Mouse (Mus musculus) activated CD4-positive, CD25-positive, alpha-beta regulatory T cell, adult 9 weeks (primary cell): ENCODE results near the gene Ccdc82. TPM values are rescaled to one million over a fixed set of nuclear protein-coding genes. Genes with fewer than 3 reads are reported as not detected.

ENCODE experiments used
- polyA plus RNA-seq: library from polyadenylated mRNA; unstranded; fragments of 100-300 nt; shearing (Covaris generic); gene quantifications from one replicate; pipeline ENCODE4 v1.2.1, GENCODE M21; 2017

The Ccdc82 gene
- 43.1 TPM for polyA plus RNA-seq

DNA sequence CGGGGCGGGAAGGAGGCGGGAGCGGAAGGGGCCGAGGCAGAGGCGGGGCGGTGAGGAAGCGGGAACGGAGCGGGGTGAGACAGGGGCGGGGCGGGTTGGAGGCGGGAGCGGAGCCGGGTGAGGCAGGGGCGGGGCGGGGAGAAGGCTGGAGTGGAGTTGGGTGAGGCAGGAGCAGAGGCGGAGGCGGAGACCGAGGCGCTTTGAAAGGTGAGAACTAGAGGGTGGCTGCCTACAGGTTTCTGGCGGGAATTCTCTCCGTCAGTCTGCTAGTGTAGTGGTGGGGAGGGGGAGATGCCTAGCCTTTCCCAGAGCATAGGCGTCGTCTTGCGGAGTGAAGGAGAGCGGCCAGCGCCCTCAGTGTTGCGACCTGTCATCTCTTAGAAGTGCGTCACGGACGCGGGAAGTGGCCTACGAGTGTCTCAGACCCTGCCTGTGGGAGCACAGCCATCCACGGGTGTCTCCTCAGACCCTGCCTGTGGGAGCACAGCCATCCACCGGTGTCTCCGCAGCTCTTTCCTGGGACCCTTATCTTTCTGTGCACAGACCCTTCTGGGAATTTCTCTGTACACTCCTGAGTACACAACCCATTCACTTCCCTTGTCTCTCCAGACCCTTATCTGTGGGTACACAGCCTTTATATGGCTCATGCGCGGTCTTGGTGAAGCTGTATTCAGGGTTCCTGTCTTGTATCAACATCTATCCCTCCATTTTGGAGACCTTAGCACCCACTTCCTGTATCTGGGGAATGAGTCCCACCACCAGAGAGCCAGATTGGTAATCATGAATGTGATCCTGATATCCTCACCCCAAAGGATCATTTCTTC, at the start of gene Ccdc82:
Gene Ccdc82, plus strand, starts transcription at position 141 of the 824 bp plus-strand sequence.

GRCm38 (mm10) chr9:13245481-13245880, 1.3 kb upstream of the Ccdc82 start, which contains the start of gene Jrkl:
TSS of gene Jrkl (minus strand) at chr9:13245829.

DNA sequence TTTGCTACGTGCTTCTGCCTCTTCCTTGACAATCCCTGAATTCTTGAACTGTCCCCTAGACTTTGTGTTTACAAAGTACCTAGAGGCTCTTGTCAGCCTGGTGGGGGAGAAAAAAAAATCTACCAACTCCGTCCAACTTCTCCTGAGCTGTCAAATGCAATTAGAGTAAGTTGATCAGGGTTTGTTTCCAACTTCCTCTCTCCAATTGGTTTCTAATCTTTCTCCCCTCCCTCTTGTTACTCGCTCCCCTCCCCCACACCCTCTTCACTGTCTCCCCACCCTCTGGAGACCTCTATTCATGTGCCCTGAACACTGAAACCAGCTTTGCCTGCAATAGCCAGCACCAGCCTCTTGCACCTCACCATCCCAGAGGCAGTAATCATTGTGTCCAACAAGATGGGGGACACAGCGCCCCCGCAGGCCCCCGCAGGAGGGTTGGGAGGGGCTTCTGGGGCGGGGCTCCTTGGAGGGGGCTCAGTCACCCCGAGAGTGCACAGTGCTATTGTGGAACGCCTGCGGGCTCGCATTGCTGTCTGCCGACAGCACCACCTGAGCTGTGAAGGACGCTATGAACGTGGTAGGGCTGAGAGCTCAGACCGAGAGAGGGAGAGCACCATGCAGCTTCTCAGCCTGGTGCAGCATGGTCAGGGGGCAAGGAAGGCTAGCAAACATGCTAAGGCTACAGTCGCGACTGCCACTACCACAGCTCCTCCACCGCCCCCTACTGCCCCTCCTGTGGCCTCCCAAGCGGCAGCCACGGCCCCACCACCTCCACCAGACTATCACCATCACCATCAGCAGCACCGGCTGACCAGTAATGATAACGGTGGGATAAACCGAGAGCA, 51.1 kb downstream of the Ccdc82 start, which contains the start of gene Maml2:
Gene Maml2, plus strand, starts transcription at position 290 of the 845 bp plus-strand sequence.

Other genes starting within 250 kb of the Ccdc82 start
- gene Jrkl, start 1.1 kb upstream of the Ccdc82 start, polyA plus RNA-seq: 5.7 TPM
- 11.4 TPM for gene Maml2, start 51.0 kb downstream of the Ccdc82 start, polyA plus RNA-seq
- not detected for gene Gm17571, start 199.8 kb downstream of the Ccdc82 start, polyA plus RNA-seq